Mouse (Mus musculus) midbrain, embryonic 13.5 days (tissue): ENCODE results near the gene Gm14180. TPM values are rescaled to one million over a fixed set of nuclear protein-coding genes. Genes with fewer than 3 reads are reported as not detected.

Experiments
- polyA plus RNA-seq: library from polyadenylated mRNA; unstranded; fragments of >200 nt; fragmentation: Nextera tagmentation; extraction: Ambion mirVana; gene quantifications from 2 replicates; pipeline ENCODE4 v1.2.1, GENCODE M21; 2015

Gm14180 gene
- polyA plus RNA-seq, 1 experiment from 2014 or later: not detected

Other genes starting within 250 kb of the Gm14180 start
- not detected in 2 replicates for gene Krt23, start 241.2 kb downstream of the Gm14180 start, polyA plus RNA-seq
- not detected in 2 replicates for gene Krt39, start 213.0 kb downstream of the Gm14180 start, polyA plus RNA-seq
- not detected in 2 replicates for gene Krt40, start 191.1 kb downstream of the Gm14180 start, polyA plus RNA-seq
- gene Krtap3-3, start 183.4 kb downstream of the Gm14180 start, polyA plus RNA-seq: not detected in 2 replicates
- gene Krtap3-2, start 177.4 kb downstream of the Gm14180 start, polyA plus RNA-seq: not detected in 2 replicates
- gene Gm11939, start 174.8 kb downstream of the Gm14180 start, polyA plus RNA-seq: not detected in 2 replicates
- gene Krtap3-1, start 167.7 kb downstream of the Gm14180 start, polyA plus RNA-seq: not detected in 2 replicates
- gene Krtap1-5, start 153.3 kb downstream of the Gm14180 start, polyA plus RNA-seq: not detected in 2 replicates
- gene Krtap1-4, start 150.6 kb downstream of the Gm14180 start, polyA plus RNA-seq: not detected in 2 replicates
- not detected in 2 replicates for gene Krtap1-3, start 143.0 kb downstream of the Gm14180 start, polyA plus RNA-seq
- not detected in 2 replicates for gene Krtap9-3, start 136.2 kb downstream of the Gm14180 start, polyA plus RNA-seq
- gene Gm11938, start 131.0 kb downstream of the Gm14180 start, polyA plus RNA-seq: not detected in 2 replicates
- gene Gm11937, start 124.1 kb downstream of the Gm14180 start, polyA plus RNA-seq: not detected in 2 replicates
- not detected in 2 replicates for gene Krtap2-4, start 119.4 kb downstream of the Gm14180 start, polyA plus RNA-seq
- not detected in 2 replicates for gene Gm11562, start 113.9 kb downstream of the Gm14180 start, polyA plus RNA-seq
- not detected in 2 replicates for gene Krtap4-1, start 106.1 kb downstream of the Gm14180 start, polyA plus RNA-seq
- not detected in 2 replicates for gene Krtap4-2, start 99.2 kb downstream of the Gm14180 start, polyA plus RNA-seq
- gene Krtap4-7, start 90.2 kb downstream of the Gm14180 start, polyA plus RNA-seq: not detected in 2 replicates
- gene Gm11555, start 84.1 kb downstream of the Gm14180 start, polyA plus RNA-seq: not detected in 2 replicates
- not detected in 2 replicates for gene Gm11563, start 75.3 kb downstream of the Gm14180 start, polyA plus RNA-seq
- not detected in 2 replicates for gene Krtap4-6, start 68.3 kb downstream of the Gm14180 start, polyA plus RNA-seq
- gene Gm14190, start 43.5 kb downstream of the Gm14180 start, polyA plus RNA-seq: not detected in 2 replicates
- not detected in 2 replicates for gene Gm11595, start 38.6 kb upstream of the Gm14180 start, polyA plus RNA-seq
- gene Krtap4-8, start 46.4 kb upstream of the Gm14180 start, polyA plus RNA-seq: not detected in 2 replicates
- gene Krtap4-9, start 50.9 kb upstream of the Gm14180 start, polyA plus RNA-seq: not detected in 2 replicates
- gene Gm11596, start 59.2 kb upstream of the Gm14180 start, polyA plus RNA-seq: not detected in 2 replicates
- not detected in 2 replicates for gene Gm11569, start 64.6 kb upstream of the Gm14180 start, polyA plus RNA-seq
- gene Gm11554, start 70.2 kb upstream of the Gm14180 start, polyA plus RNA-seq: not detected in 2 replicates
- gene Krtap4-13, start 75.6 kb upstream of the Gm14180 start, polyA plus RNA-seq: not detected in 2 replicates
- not detected in 2 replicates for gene Gm11564, start 81.4 kb upstream of the Gm14180 start, polyA plus RNA-seq
- not detected in 2 replicates for gene 2300003K06Rik, start 103.8 kb upstream of the Gm14180 start, polyA plus RNA-seq
- gene Krtap4-16, start 117.3 kb upstream of the Gm14180 start, polyA plus RNA-seq: not detected in 2 replicates
- gene Gm11568, start 123.6 kb upstream of the Gm14180 start, polyA plus RNA-seq: not detected in 2 replicates
- not detected in 2 replicates for gene Gm11559, start 130.2 kb upstream of the Gm14180 start, polyA plus RNA-seq
- gene Krtap9-1, start 139.1 kb upstream of the Gm14180 start, polyA plus RNA-seq: not detected in 2 replicates
- gene Gm11567, start 144.9 kb upstream of the Gm14180 start, polyA plus RNA-seq: not detected in 2 replicates
- not detected in 2 replicates for gene Krtap31-1, start 173.6 kb upstream of the Gm14180 start, polyA plus RNA-seq
- not detected in 2 replicates for gene Gm11565, start 180.5 kb upstream of the Gm14180 start, polyA plus RNA-seq
- not detected in 2 replicates for gene Krtap31-2, start 202.0 kb upstream of the Gm14180 start, polyA plus RNA-seq
- not detected in 2 replicates for gene Krtap9-5, start 214.2 kb upstream of the Gm14180 start, polyA plus RNA-seq
- not detected in 2 replicates for gene Krtap29-1, start 244.8 kb upstream of the Gm14180 start, polyA plus RNA-seq